11 mouse cellular contexts compared by ENCODE assay signal in the genomic region with DNA sequence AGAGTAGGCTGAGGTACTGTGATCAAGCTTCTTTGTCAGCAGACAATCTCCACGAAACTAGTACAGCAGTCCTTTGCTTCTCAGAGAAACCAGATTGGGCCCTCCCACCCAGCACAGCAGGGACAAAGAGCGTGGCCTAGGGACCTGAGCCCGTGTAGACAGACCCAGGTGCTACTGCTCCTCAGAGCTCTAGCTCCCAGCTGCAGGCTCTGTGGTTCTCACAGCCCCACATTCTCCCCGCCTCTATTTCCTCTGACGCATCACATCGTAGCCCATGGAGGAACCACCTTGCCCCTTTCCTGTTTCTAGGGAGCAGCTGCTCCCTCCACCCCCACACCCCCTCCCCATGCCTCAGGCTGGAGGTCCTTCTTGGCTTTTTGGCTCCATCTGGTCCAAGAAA. TPM values are rescaled to one million over a fixed set of nuclear protein-coding genes. Genes with fewer than 3 reads are reported as not detected.
DNase-seq lines count a peak whose midpoint lies in the region; ATAC-seq lines count a peak whose summit lies in the region.
"Had no signal": no experiment of that assay in that cellular context is flagged by ENCODE, and none has a peak within 500 bp of the region (broad histone marks: within the 10 kb centered on the region; RNA-seq: fewer than 3 reads in every experiment).

A gene (minus strand): TSS at position 176 of the 400 bp plus-strand sequence.

- no peaks in the 10 kb centered on the region for H3K9me3 ChIP-seq in hindbrain, embryonic 12.5 days (replicated peaks)
- H3K9me3 ChIP-seq: heart, embryonic 13.5 days; limb, embryonic 12.5 days had no signal

- H3K27me3 ChIP-seq in hindbrain, embryonic 12.5 days = no peaks in the 10 kb centered on the region
- H3K27me3 ChIP-seq: heart, embryonic 13.5 days; limb, embryonic 12.5 days had no signal

- DNase-seq in spleen, adult 18-20 months = peak; percentile 41 to 45
- no peak for DNase-seq in spleen, postnatal 14 days (ENCODE audit: low spot score in 2 of 2)
- peak; percentile 84 for DNase-seq in naive thymus-derived CD4-positive, alpha-beta T cell, adult 2 months (ENCODE audit: low read depth)
- no peak for DNase-seq in left cerebral cortex, postnatal 36 days (ENCODE audit: low spot score in 2 of 2)
- DNase-seq in urinary bladder, postnatal 10 days (ENCODE audit: low spot score) = no peak
- DNase-seq: lung, postnatal 4 days had no signal

- no peak within 1 kb of the TSS for H3K27ac ChIP-seq in hindbrain, embryonic 12.5 days
- H3K27ac ChIP-seq: heart, embryonic 13.5 days; limb, embryonic 12.5 days had no signal

- no peak within 1 kb of the TSS for H3K4me2 ChIP-seq in hindbrain, embryonic 12.5 days (replicated peaks)
- H3K4me2 ChIP-seq: heart, embryonic 13.5 days; limb, embryonic 12.5 days had no signal

- 67% methylated on average over 6 of the region's 6 CpGs for WGBS in hindbrain, embryonic 12.5 days

- peaks cover 1% of the 10 kb centered on the region for H3K4me1 ChIP-seq in hindbrain, embryonic 12.5 days
- H3K4me1 ChIP-seq: limb, embryonic 12.5 days had no signal

- no peaks in the 10 kb centered on the region for H3K36me3 ChIP-seq in hindbrain, embryonic 12.5 days
- H3K36me3 ChIP-seq: heart, embryonic 13.5 days; limb, embryonic 12.5 days had no signal

- H3K9ac ChIP-seq in hindbrain, embryonic 12.5 days = no peak within 1 kb of the TSS
- H3K9ac ChIP-seq: heart, embryonic 13.5 days; limb, embryonic 12.5 days had no signal

- intact Hi-C loops in left cerebral cortex, postnatal 36 days (cut with DNase I) = no loop called here

- no peak within 1 kb of the TSS for H3K4me3 ChIP-seq in hindbrain, embryonic 12.5 days
- H3K4me3 ChIP-seq: heart, embryonic 13.5 days; limb, embryonic 12.5 days had no signal

- ATAC-seq in granulocyte monocyte progenitor cell, adult 5-6 weeks (replicated peaks; ENCODE audit: poor library complexity, severe bottlenecking) = peak; percentile 74
- ATAC-seq in hindbrain, embryonic 12.5 days (ENCODE audit: low FRiP score) = no peak
- ATAC-seq: intestine, embryonic 16.5 days had no signal

RNA-seq across cellular contexts. Expression of the gene that starts here (rescaled TPM):
- total RNA-seq in granulocyte monocyte progenitor cell, adult 5-6 weeks (2014; fragmentation: Nextera tagmentation) = not detected in 2 replicates
- total RNA-seq in granulocyte monocyte progenitor cell, adult 5-6 weeks (2017) = 1.1 and 1.2 TPM in 2 replicates
- under 1 TPM; 0.45 to 0.57 TPM for total RNA-seq in left cerebral cortex, postnatal 36 days (2021)
- polyA plus RNA-seq in hindbrain, embryonic 12.5 days (2016; fragmentation: Nextera tagmentation; extraction: Ambion mirVana) = 0.23 and 0.34 TPM in 2 replicates

Comparison
In these comparisons a context has a peak if more than half of its experiments do, and no peak if none do; other contexts are left out.
1. DNase-seq: peak in spleen, adult 18-20 months (2 of 2) and naive thymus-derived CD4-positive, alpha-beta T cell, adult 2 months (single experiment); none in spleen, postnatal 14 days (0 of 2), left cerebral cortex, postnatal 36 days (0 of 2) and urinary bladder, postnatal 10 days (single experiment).